Mouse (Mus musculus) CD4-positive naive resting alpha-beta T cell, adult 57 days (primary cell): Measurements from ENCODE around the gene Cenpl. TPM values are rescaled to one million over a fixed set of nuclear protein-coding genes. Genes with fewer than 3 reads are reported as not detected.

Experiments used
- total RNA-seq: library from RNA; stranded (reverse); gene quantifications from one replicate; pipeline ENCODE4 v1.2.4, GENCODE M21; 2023

Cenpl gene
- total RNA-seq = 12.5 TPM

DNA sequence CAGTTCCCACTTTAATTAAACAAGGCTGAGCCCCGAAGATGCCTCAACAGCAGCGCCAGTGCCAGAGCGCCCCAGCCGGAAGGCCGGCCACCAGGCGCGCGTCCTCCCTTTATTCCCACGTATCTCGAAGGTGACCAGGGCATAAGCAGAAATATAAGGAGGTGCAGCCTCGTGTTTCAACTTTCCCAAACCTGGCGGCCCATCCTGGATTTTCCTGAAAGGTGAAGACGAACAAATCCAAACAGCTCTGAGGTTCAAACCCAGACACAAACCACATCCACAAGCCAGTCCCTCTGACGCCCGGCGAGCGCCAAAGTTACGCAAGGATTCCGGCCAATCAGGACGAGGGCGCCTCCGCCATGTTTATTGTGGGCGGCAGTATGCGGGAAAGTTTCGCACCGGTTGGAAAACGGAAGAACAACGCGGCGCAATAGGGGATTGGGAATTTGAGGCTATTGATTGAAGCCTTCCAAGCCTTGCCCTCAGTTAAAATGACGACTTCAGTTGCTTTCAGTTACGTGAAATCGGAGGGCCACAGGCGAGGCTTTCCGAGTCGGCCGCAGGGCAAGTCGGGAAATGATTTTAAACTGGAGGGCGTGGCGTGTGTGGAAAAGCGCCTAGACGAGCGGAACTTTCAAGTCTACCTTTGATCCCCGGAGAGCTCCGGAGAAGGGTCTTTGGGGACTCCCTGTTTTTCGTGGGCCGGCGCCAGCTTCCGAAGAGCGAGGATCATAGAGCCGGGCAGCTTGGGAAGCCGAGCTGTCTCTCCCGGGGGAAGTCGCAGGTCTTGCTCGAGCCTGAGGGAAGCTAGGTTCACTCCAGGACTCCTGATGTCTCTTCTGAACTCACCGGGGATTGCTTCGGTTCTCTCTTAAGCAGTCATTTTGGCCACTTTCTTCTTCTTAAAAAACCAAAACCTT lies at the start of gene Cenpl, which contains the start of gene Dars2:
Gene Cenpl (plus strand): TSS at position 362 of the 920 bp plus-strand sequence.
Gene Dars2 (minus strand): TSS at position 307 of the 920 bp plus-strand sequence.

DNA sequence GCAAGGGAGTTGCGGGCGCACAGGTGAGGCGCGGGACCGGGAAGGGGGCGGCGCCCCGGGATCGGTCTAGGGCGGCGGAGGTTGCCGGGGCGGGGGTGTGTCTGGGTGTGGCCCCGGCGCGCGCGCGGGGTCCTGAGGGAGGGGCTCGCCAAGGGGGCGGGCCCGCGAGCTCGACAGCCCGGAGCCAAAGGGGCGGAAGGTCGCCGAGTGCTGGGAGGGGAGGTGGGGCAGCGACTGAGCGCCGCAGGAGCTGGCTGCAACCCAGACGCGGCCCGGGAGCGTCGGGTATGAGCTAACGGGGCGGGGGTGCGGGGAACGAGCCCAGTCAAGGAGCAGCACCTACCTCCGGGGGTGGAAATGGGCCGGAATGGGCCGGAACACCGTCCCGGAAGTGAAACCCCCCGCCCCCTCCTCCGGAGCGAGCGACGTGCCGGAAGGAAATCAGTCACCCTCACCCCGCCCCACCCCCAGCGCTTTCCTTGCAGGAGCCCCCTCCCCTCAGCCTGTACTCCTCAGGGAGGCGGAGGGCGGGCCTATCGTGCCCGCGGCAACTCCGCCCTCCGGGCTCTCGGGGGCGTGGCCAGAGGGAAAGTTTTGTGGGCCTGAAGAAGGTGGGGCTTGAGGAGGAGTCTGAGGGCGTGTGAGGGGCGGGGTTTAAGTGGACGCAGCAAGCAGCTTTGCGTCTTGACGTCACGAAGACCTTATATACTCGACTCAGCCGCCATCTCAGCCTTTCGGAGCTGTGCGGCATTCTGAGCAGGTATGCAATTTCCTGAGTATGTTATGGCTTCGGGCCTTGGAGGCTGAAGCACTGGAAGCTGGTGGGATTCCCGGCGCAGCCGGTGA lies 35.9 kb upstream of the Cenpl start, which contains the start of gene Zbtb37:
Gene Zbtb37 (minus strand): TSS at position 415 of the 846 bp plus-strand sequence.

GRCm38 (mm10) chr1:161130726-161131664 lies 60.5 kb downstream of the Cenpl start, which contains the start of gene Klhl20:
Gene Klhl20 (minus strand): TSS chr1:161131511.

Other genes starting within 250 kb of the Cenpl start
- 81.4 TPM for gene Rc3h1, start 164.3 kb upstream of the Cenpl start, total RNA-seq
- 5.1 TPM for gene Serpinc1, start 92.1 kb upstream of the Cenpl start, total RNA-seq
- 29.9 TPM for gene Zbtb37, start 35.9 kb upstream of the Cenpl start, total RNA-seq
- gene Dars2, start 55 bp upstream of the Cenpl start, total RNA-seq = 12.9 TPM
- 22.7 TPM for gene Klhl20, start 60.8 kb downstream of the Cenpl start, total RNA-seq
- gene Ankrd45, start 72.0 kb downstream of the Cenpl start, total RNA-seq = not detected
- gene Tex50, start 88.6 kb downstream of the Cenpl start, total RNA-seq = not detected
- 410 TPM for gene Prdx6, start 180.5 kb downstream of the Cenpl start, total RNA-seq